Mouse (Mus musculus) lung, embryonic 16.5 days (tissue): ENCODE results near the gene Flot2. TPM values are rescaled to one million over a fixed set of nuclear protein-coding genes. Genes with fewer than 3 reads are reported as not detected.
A peak's percentile ranks its signal among the peaks of the same experiment; 100 is the strongest.

Source experiments
- ATAC-seq: fragments of 200-750 bp; cut with Nextera tagmentation; 2 replicates; pipeline ENCODE4 v1.8.0; 2017; ENCODE audit warnings: low read depth, mild to moderate bottlenecking, moderate library complexity
- H3K27ac ChIP-seq: fragments of 300-500 bp; sonication (generic); 2 replicates; pipeline ENCODE4 v1.5.1; 2014; ENCODE audit warnings: mild to moderate bottlenecking, control low read depth, low read length
- H3K27me3 ChIP-seq: fragments of 300-500 bp; sonication (generic); 2 replicates; pipeline ENCODE4 v1.6.1; 2014; ENCODE audit warnings: low read depth, low read length, mixed read lengths; ENCODE audit not compliant: control insufficient read depth, insufficient read depth
- H3K36me3 ChIP-seq: fragments of 300-500 bp; sonication (generic); 2 replicates; pipeline ENCODE4 v1.6.1; 2014; ENCODE audit warnings: low read length; ENCODE audit not compliant: control insufficient read depth, insufficient read depth
- H3K4me1 ChIP-seq: fragments of 300-500 bp; sonication (generic); replicated peaks from 2 replicates; pipeline ENCODE4 v1.6.1; 2014; ENCODE audit warnings: low read length, mixed read lengths; ENCODE audit not compliant: control insufficient read depth, insufficient read depth
- H3K4me2 ChIP-seq: fragments of 300-500 bp; sonication (generic); 2 replicates; pipeline ENCODE4 v1.6.1; 2014; ENCODE audit warnings: low read depth, low read length, control low read depth
- H3K4me3 ChIP-seq: fragments of 300-500 bp; sonication (generic); 2 replicates; pipeline ENCODE4 v1.5.1; 2014; ENCODE audit warnings: mild to moderate bottlenecking, low read length, control low read depth
- H3K9ac ChIP-seq: fragments of 300-500 bp; sonication (generic); 2 replicates; pipeline ENCODE4 v1.6.1; 2014; ENCODE audit warnings: low read length, control low read depth
- H3K9me3 ChIP-seq: fragments of 300-500 bp; sonication (generic); 2 replicates; pipeline ENCODE4 v1.6.1; 2016; ENCODE audit warnings: low read length; ENCODE audit not compliant: control insufficient read depth
- WGBS: fragments of 180-500 bp; shearing (Covaris S2); extraction: QIAGEN DNeasy Blood & Tissue Kit; methylation state at CpG from one replicate; pipeline ENCODE4 v1.1.7; 2014; 5-methylcytosine and 5-hydroxymethylcytosine counted together
- polyA plus RNA-seq: library from polyadenylated mRNA; unstranded; fragments of >200 nt; fragmentation: Nextera tagmentation; extraction: Ambion mirVana; gene quantifications from 2 replicates; pipeline ENCODE4 v1.2.1, GENCODE M21; 2015

Flot2 gene
- polyA plus RNA-seq, 1 experiment from 2014 or later: 67.6 TPM

DNA sequence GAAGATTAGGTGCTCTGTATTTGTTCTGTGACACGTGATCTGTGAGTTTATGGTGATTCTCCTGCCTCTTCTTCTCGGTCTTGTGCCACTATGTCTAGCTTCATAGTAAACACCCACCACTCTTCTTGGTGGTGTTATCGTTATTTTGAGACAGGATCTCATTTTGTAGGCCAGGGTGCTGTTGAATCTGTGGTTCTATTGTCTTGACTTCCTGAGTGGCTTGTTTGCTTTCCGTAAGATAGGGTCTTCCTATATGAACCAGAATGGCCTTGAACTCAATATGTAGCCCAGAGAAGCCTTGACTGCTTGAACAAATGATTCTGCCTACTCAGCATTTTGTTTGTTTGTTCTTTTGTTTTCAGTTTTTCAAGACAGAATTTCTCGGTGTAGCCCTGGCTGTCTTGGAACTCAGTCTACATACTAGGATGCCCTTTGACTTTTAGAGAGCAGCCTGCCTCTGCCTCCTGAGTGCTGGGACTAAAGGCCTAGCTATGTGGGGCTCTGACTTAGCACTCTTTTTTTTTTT, 50.1 kb downstream of the Flot2 start:
- H3K9me3 ChIP-seq: no peaks in the 10 kb centered on the region
- H3K27me3 ChIP-seq: no peaks in the 10 kb centered on the region
- no peak for ATAC-seq
- no peak overlapping the region for H3K27ac ChIP-seq
- 66% methylated on average over 5 of the region's 5 CpGs for WGBS
- no peak overlapping the region for H3K4me3 ChIP-seq
- no peaks in the 10 kb centered on the region for H3K36me3 ChIP-seq
- no peaks in the 10 kb centered on the region for H3K4me1 ChIP-seq
- no peak overlapping the region for H3K9ac ChIP-seq
- no peak overlapping the region for H3K4me2 ChIP-seq

DNA sequence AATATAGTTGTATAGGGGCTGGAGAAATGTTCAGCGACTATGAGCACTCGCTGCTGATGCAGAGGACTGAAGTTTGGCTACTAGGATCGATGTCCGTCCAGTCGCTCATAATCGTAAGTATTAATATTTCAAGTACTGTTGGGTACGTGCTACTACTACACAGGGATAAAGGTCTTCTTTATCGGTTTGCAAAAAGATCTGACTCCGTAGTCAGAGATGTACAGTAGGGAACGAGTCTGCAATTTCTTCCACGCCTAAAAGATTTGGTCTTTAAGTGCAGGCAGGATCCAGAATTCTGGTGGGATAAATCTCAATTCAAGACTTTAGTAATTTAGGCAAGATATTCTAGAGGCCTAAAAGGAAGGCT, 56.4 kb downstream of the Flot2 start:
- 40% methylated on average over 11 of the region's 11 CpGs for WGBS
- Histone ChIP-seq H3K27ac (peak overlapping the region; percentile 62), H3K9me3 (no peaks in the 10 kb centered on the region), H3K9ac (peak overlapping the region; percentile 86), H3K27me3 (no peaks in the 10 kb centered on the region), H3K36me3 (no peaks in the 10 kb centered on the region), H3K4me1 (peaks cover 14% of the 10 kb centered on the region), H3K4me3 (peak overlapping the region; percentile 85), H3K4me2 (peak overlapping the region; percentile 84)
- ATAC-seq: peak; percentile 8; the same call in 1 of the 2 replicates

DNA sequence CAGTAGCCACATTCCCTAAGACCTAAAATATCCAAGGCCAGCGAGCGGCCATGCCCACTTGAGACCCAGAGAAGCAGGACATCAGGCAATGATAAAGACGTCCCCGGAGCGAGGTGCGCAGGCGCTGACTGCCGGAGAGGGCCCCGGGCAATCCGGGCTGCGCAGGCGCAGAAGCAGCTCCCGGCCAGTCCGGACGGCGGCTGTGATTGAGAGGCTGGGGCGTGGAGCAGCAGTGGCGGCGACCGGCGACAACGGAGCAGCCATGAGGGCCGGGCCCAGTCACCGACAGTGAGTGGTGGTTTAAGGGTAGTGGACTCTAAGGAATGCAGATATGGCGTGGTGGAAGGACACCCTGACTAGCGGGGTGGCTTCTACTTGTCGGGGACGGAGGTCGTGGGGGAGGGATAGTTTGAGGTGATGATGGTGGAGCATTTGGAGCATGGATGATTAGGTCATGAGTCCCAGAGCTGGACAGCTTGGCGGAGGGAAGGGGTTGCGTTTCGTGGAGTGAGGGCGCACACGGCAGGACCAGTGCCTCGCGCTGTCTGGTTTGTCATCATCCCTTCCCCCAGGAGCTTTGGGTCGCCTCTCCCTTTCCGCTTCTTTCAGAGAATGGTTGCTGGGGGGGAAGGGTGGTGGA, 56.9 kb downstream of the Flot2 start, which contains the start of gene Fam222b:
TSS of gene Fam222b (plus strand) at position 157 of the 640 bp plus-strand sequence.
- Histone ChIP-seq H3K4me1 (peaks cover 14% of the 10 kb centered on the region), H3K9me3 (no peaks in the 10 kb centered on the region), H3K4me3 (peak within 1 kb of the TSS; percentile 85), H3K4me2 (peak within 1 kb of the TSS; percentile 84), H3K9ac (peak within 1 kb of the TSS; percentile 86), H3K36me3 (no peaks in the 10 kb centered on the region), H3K27ac (peak within 1 kb of the TSS; percentile 62), H3K27me3 (no peaks in the 10 kb centered on the region)
- WGBS: under 1% methylated on average over 38 of the region's 38 CpGs
- ATAC-seq: peak; percentile 99

DNA sequence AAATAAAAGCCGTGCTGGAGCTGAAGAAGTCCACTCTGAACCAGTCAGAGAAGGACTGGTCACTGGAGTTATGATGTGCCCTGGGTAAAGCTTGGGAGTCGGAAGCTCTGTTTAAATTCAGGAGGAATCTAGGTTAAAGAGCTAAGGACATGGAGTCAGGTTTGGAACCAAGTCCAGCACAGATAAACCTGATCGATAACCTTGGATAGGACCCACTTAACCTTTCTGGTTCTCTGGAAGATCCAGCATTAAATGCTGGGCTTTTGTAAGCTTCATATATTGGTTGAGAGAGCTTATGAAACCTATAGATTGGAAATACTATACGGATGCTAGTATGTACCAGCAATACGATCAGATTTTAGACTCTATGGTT, 57.4 kb downstream of the Flot2 start:
- 16% methylated on average over 5 of the region's 5 CpGs for WGBS
- peak overlapping the region; percentile 86 for H3K9ac ChIP-seq
- ATAC-seq: no peak
- peak overlapping the region; percentile 62 for H3K27ac ChIP-seq
- no peaks in the 10 kb centered on the region for H3K27me3 ChIP-seq
- H3K4me2 ChIP-seq: peak overlapping the region; percentile 84
- no peaks in the 10 kb centered on the region for H3K36me3 ChIP-seq
- peaks cover 14% of the 10 kb centered on the region for H3K4me1 ChIP-seq
- H3K4me3 ChIP-seq: peak overlapping the region; percentile 85
- H3K9me3 ChIP-seq: no peaks in the 10 kb centered on the region

DNA sequence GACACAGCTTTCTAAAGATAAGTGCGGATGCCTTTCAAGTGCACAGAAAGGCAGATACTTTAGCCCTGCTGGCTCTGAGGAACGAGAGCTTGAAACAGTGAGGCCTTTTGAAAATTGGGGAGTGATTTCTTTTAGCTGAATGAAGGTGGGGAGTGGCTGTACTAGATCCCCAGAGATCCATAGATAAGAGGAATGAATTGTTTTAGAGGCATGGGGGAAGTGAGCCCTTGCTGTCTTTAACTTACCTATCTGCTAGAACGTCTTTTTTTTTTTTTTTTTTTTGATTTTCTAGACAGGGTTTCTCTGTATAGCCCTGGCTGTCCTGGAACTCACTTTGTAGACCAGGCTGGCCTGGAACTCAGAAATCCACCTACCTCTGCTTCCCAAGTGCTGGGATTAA, 59.3 kb downstream of the Flot2 start:
- ATAC-seq: no peak
- Histone ChIP-seq H3K27ac (peak overlapping the region; percentile 23; the same call in 1 of the 2 replicates), H3K27me3 (no peaks in the 10 kb centered on the region), H3K36me3 (0 out of 2 replicates have a peak, but pooled peaks cover 1% of the 10 kb centered on the region), H3K9me3 (no peaks in the 10 kb centered on the region), H3K4me1 (peaks cover 17% of the 10 kb centered on the region), H3K4me2 (peak overlapping the region; percentile 42), H3K9ac (peak overlapping the region; percentile 47; the same call in 1 of the 2 replicates), H3K4me3 (peak overlapping the region; percentile 8; the same call in 1 of the 2 replicates)
- WGBS: 30% methylated on average over 3 of the region's 3 CpGs

DNA sequence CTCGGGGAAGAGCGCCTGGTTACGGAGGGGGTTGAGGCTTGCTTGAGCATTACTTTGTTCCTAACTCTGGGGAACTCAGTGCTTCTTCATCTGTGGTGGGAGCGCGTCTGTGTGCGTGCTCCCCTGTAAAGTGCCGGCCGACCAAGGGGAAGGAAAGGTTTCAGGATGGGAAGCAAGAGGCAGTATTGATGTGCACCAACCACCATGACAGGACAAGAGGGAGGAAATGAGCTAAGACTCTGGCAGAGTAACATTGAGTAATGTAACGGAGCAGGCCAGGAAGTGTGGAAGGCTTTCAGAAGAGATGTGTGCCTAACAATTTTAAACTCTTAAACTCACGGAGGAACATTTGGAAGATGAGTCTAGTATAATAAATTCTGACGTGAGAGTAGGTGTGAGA, 63.0 kb downstream of the Flot2 start:
- Histone ChIP-seq H3K9ac (no peak overlapping the region), H3K4me1 (peaks cover 13% of the 10 kb centered on the region), H3K27ac (no peak overlapping the region), H3K4me2 (no peak overlapping the region), H3K27me3 (no peaks in the 10 kb centered on the region), H3K4me3 (no peak overlapping the region), H3K36me3 (0 out of 2 replicates have a peak, but pooled peaks cover 2% of the 10 kb centered on the region), H3K9me3 (no peaks in the 10 kb centered on the region)
- no peak for ATAC-seq
- 63% methylated on average over 11 of the region's 11 CpGs for WGBS

DNA sequence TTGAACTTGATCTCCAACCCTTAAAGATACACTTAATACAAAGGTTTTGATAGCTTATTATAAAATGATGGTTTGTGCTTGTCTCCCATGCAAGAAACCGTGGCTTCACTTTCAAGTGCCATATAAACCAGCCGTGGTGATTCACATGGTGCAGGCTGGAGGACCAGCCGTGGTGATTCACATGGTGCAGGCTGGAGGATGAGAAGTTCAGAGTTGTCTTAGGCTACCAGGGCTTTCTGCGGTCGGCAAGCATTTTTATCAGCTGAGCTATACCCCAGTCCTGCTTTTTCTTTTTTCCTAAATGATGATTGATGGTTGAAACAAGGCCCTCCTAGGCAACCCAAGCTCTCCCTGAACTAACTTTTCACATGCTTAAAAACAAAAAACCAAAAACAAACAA, 64.4 kb downstream of the Flot2 start:
- no peak overlapping the region for H3K27ac ChIP-seq
- ATAC-seq: no peak
- 71% methylated on average over 5 of the region's 5 CpGs for WGBS
- no peaks in the 10 kb centered on the region for H3K9me3 ChIP-seq
- no peak overlapping the region for H3K4me3 ChIP-seq
- peaks cover 3% of the 10 kb centered on the region for H3K4me1 ChIP-seq
- no peak overlapping the region for H3K9ac ChIP-seq
- no peak overlapping the region for H3K4me2 ChIP-seq
- H3K36me3 ChIP-seq: peaks cover 2% of the 10 kb centered on the region; the same call in 1 of the 2 replicates
- no peaks in the 10 kb centered on the region for H3K27me3 ChIP-seq

DNA sequence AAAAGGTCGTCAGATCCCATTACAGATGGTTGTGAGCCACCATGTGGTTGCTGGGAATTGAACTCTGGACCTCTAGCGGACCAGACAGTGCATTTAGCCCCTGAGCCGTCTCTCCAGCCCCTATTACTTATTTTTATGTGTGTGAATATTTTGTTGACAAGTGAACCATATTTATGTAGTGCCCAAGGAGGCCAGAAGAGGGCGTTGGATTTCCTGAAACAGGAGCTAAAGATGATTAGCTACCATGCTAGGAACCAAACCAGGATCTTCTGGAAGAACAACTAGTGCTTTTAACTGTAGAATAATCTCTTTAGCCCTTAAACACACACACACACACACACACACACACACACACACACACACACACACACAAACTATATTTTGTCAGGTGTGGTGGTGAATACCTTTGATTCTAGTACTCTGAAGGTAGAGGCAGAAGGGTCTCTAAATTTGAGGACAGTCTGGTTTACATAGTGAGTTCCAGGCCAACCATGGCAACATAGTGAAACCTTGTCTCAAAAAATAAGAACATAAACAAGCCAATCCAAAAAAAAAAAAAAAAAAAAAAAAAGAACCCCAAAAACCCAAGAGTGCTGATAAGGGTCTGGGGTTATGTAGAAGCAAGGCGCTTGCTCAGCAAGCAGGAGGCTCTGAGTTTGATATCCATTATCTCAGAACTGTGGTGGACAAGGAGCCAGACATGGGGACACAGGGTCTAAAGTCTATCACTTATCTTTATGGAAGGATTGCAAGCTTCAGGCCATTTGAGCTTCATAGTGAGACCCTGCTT, 65.4 kb downstream of the Flot2 start:
- Histone ChIP-seq H3K36me3 (peaks cover 5% of the 10 kb centered on the region; the same call in 1 of the 2 replicates), H3K4me1 (peaks cover 3% of the 10 kb centered on the region; the same call in 1 of the 2 replicates), H3K27me3 (no peaks in the 10 kb centered on the region), H3K9ac (no peak overlapping the region), H3K27ac (no peak overlapping the region), H3K4me2 (no peak overlapping the region), H3K9me3 (no peaks in the 10 kb centered on the region), H3K4me3 (no peak overlapping the region)
- no peak for ATAC-seq
- 56% methylated on average over 5 of the region's 5 CpGs for WGBS

DNA sequence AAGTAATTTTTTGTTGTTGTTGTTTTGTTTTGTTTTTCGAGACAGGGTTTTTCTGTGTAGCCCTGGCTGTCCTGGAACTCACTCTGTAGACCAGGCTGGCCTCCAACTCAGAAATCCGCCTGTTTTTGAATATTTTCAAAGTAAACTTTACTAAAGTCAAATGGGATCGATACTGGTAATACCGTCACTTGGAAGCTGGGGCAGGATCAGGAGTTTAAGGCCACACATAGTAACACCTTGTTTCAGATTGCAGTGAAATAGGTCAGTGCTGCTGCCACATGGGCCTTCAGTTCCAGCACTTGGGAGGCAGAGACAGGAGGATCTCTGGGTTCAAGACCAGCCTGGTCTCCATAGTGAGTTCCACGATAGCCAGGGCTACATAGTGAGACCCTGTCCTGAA, 66.8 kb downstream of the Flot2 start:
- Histone ChIP-seq H3K27me3 (no peaks in the 10 kb centered on the region), H3K9ac (no peak overlapping the region), H3K4me2 (no peak overlapping the region), H3K27ac (no peak overlapping the region), H3K4me1 (peaks cover 3% of the 10 kb centered on the region; the same call in 1 of the 2 replicates), H3K9me3 (no peaks in the 10 kb centered on the region), H3K36me3 (peaks cover 5% of the 10 kb centered on the region; the same call in 1 of the 2 replicates), H3K4me3 (no peak overlapping the region)
- ATAC-seq: no peak
- WGBS: 95% methylated on average over 5 of the region's 5 CpGs
